Mouse (Mus musculus) MEL (cell line): ENCODE measurements at regions not wholly inside any gene's neighbourhood (a gene's known extent, or its start where the extent isn't known, plus 50 kb on each side); places are given as distances from the start of the nearest gene placed in this dataset.

Experiments used
- DNase-seq: peaks from one replicate; pipeline ENCODE4 v3.0.0; 2011; ENCODE audit warnings: low read depth, low spot score
- H3K27ac ChIP-seq: 2 replicates; pipeline ENCODE4 v1.5.1; 2012; ENCODE audit warnings: low read depth, mild to moderate bottlenecking, control low read depth, low read length, moderate library complexity; ENCODE audit not compliant: control insufficient read depth
- H3K27me3 ChIP-seq, 2 experiments: fragments of 150-350 bp in 1 of 2; sonication (generic) in 1 of 2; 2 replicates each; pipeline ENCODE4 v1.6.1; 2012; ENCODE audit warnings: low read length in 2 of 2, mild to moderate bottlenecking in 2 of 2, improper control_type of control experiment in 1 of 2, moderate library complexity in 1 of 2; ENCODE audit not compliant: insufficient read depth in 2 of 2, control insufficient read depth in 1 of 2
- H3K36me3 ChIP-seq, 2 experiments: 2 replicates each; pipeline ENCODE4 v1.6.1; 2012 to 2014; ENCODE audit warnings: low read length in 2 of 2, improper control_type of control experiment in 1 of 2, inconsistent platforms in 1 of 2, mild to moderate bottlenecking in 1 of 2; ENCODE audit not compliant: insufficient read depth in 2 of 2, control insufficient read depth in 1 of 2
- H3K4me1 ChIP-seq, 2 experiments: fragments of 150-350 bp in 1 of 2; sonication (generic) in 1 of 2; 2 replicates each; pipeline ENCODE4 v1.6.1; 2012; ENCODE audit warnings: low read length in 2 of 2, improper control_type of control experiment in 1 of 2, mild to moderate bottlenecking in 1 of 2; ENCODE audit not compliant: insufficient read depth in 2 of 2, control insufficient read depth in 1 of 2
- H3K4me3 ChIP-seq, 2 experiments: fragments of 150-350 bp in 1 of 2; sonication (generic) in 1 of 2; 2 replicates each; pipeline ENCODE4 v1.5.1; 2012; ENCODE audit warnings: low read depth in 2 of 2, low read length in 2 of 2, mild to moderate bottlenecking in 2 of 2, moderate library complexity in 2 of 2, control low read depth in 1 of 2, improper control_type of control experiment in 1 of 2; ENCODE audit not compliant: control insufficient read depth in 1 of 2, insufficient read depth in 1 of 2
- H3K79me2 ChIP-seq: 2 replicates; pipeline ENCODE4 v1.6.1; 2012; ENCODE audit warnings: mild to moderate bottlenecking, low read length, moderate library complexity; ENCODE audit not compliant: control insufficient read depth, poor library complexity, insufficient read depth
- H3K9ac ChIP-seq: 2 replicates; pipeline ENCODE4 v1.6.1; 2012; ENCODE audit warnings: low read depth, mild to moderate bottlenecking, control low read depth, low read length, moderate library complexity; ENCODE audit not compliant: control insufficient read depth, poor library complexity, severe bottlenecking
- H3K9me3 ChIP-seq: fragments of 150-350 bp; sonication (generic); replicated peaks from 2 replicates; pipeline ENCODE4 v1.6.1; 2012; ENCODE audit warnings: mild to moderate bottlenecking, low read length, improper control_type of control experiment, moderate library complexity; ENCODE audit not compliant: insufficient read depth
- HCFC1 ChIP-seq: IDR thresholded peaks from 2 replicates; pipeline ENCODE4 v1.6.1; 2012; ENCODE audit warnings: low read depth, mild to moderate bottlenecking, inconsistent platforms, low read length, improper control_type of control experiment, moderate library complexity
- MAFK ChIP-seq: IDR thresholded peaks from 2 replicates; pipeline ENCODE4 v1.6.1; 2011; ENCODE audit warnings: low read depth, mild to moderate bottlenecking, low read length, improper control_type of control experiment, borderline replicate concordance
- MAX ChIP-seq: IDR thresholded peaks from 2 replicates; pipeline ENCODE4 v1.6.1; 2011; ENCODE audit warnings: low read length, improper control_type of control experiment
- MYB ChIP-seq: IDR thresholded peaks from 2 replicates; pipeline ENCODE4 v1.6.1; 2011; ENCODE audit warnings: mild to moderate bottlenecking, low read depth, low read length, improper control_type of control experiment
- MYC ChIP-seq: IDR thresholded peaks from 2 replicates; pipeline ENCODE4 v1.6.1; 2011; ENCODE audit warnings: low read depth, mild to moderate bottlenecking, low read length, improper control_type of control experiment, moderate library complexity
- NELFE ChIP-seq: IDR thresholded peaks from 2 replicates; pipeline ENCODE4 v1.6.1; 2011; ENCODE audit warnings: low read depth, low read length, improper control_type of control experiment
- NRF1 ChIP-seq: IDR thresholded peaks from 2 replicates; pipeline ENCODE4 v1.6.1; 2014; ENCODE audit warnings: low read depth, mild to moderate bottlenecking, inconsistent platforms, low read length, improper control_type of control experiment, moderate library complexity; ENCODE audit not compliant: poor library complexity, insufficient read depth, severe bottlenecking
- POLR2AphosphoS2 ChIP-seq: IDR thresholded peaks from 2 replicates; pipeline ENCODE4 v1.6.1; 2011; ENCODE audit warnings: low read length, improper control_type of control experiment
- POLR2AphosphoS5 ChIP-seq: IDR thresholded peaks from 2 replicates; pipeline ENCODE4 v1.6.1; 2012; ENCODE audit warnings: low read depth, borderline replicate concordance, mild to moderate bottlenecking, inconsistent platforms, low read length, moderate library complexity, mixed read lengths
- SIN3A ChIP-seq: IDR thresholded peaks from 2 replicates; pipeline ENCODE4 v1.6.1; 2012; ENCODE audit warnings: low read length, improper control_type of control experiment, inconsistent platforms
- SMC3 ChIP-seq: IDR thresholded peaks from 2 replicates; pipeline ENCODE4 v1.6.1; 2011; ENCODE audit warnings: low read depth, low read length, improper control_type of control experiment
- UBTF ChIP-seq: IDR thresholded peaks from 2 replicates; pipeline ENCODE4 v1.6.1; 2012; ENCODE audit warnings: low read depth, mild to moderate bottlenecking, inconsistent platforms, low read length, improper control_type of control experiment, moderate library complexity, borderline replicate concordance; ENCODE audit not compliant: insufficient read depth

- no peaks in the 10 kb centered on the region for H3K4me1 ChIP-seq
- TF ChIP-seq POLR2AphosphoS2 (no peak), MYC (no peak), UBTF (no peak), HCFC1 (no peak)
- no peak overlapping the region for H3K9ac ChIP-seq
- no peaks in the 10 kb centered on the region for H3K9me3 ChIP-seq
- no peaks in the 10 kb centered on the region for H3K79me2 ChIP-seq
- H3K36me3 ChIP-seq: no peaks in the 10 kb centered on the region
- H3K27me3 ChIP-seq: no peaks in the 10 kb centered on the region
- no peak overlapping the region for H3K27ac ChIP-seq
- DNase-seq: no peak
- H3K4me3 ChIP-seq: no peak overlapping the region
Observed at GRCm38 (mm10) chr8:73614631-73615030, 261.3 kb upstream of the Large1 start.

GRCm38 (mm10) chr8:73614106-73614505 is 260.8 kb upstream of the Large1 start:
- H3K4me1 ChIP-seq: no peaks in the 10 kb centered on the region
- TF ChIP-seq HCFC1 (no peak), MYB (no peak)
- TF ChIP-seq, all 39 proteins: peak for 0
- H3K27ac ChIP-seq: no peak overlapping the region
- no peak overlapping the region for H3K4me3 ChIP-seq
- no peaks in the 10 kb centered on the region for H3K36me3 ChIP-seq
- H3K9ac ChIP-seq: no peak overlapping the region
- H3K27me3 ChIP-seq: no peaks in the 10 kb centered on the region
- no peak for DNase-seq
- H3K9me3 ChIP-seq: no peaks in the 10 kb centered on the region
- H3K79me2 ChIP-seq: no peaks in the 10 kb centered on the region

GRCm38 (mm10) chr8:73611583-73611982 is 258.2 kb upstream of the Large1 start:
- no peaks in the 10 kb centered on the region for H3K79me2 ChIP-seq
- H3K4me1 ChIP-seq: no peaks in the 10 kb centered on the region
- TF ChIP-seq NELFE (no peak), SMC3 (no peak), SIN3A (no peak), MAFK (no peak), NRF1 (no peak), MAX (no peak), POLR2AphosphoS5 (no peak), HCFC1 (no peak)
- DNase-seq: no peak
- no peak overlapping the region for H3K27ac ChIP-seq
- no peak overlapping the region for H3K9ac ChIP-seq
- H3K36me3 ChIP-seq: no peaks in the 10 kb centered on the region
- no peak overlapping the region for H3K4me3 ChIP-seq
- no peaks in the 10 kb centered on the region for H3K9me3 ChIP-seq
- no peaks in the 10 kb centered on the region for H3K27me3 ChIP-seq
